Mouse (Mus musculus) adrenal gland, postnatal 10 days (tissue): ENCODE results near the gene Itprip. TPM values are rescaled to one million over a fixed set of nuclear protein-coding genes. Genes with fewer than 3 reads are reported as not detected.

ENCODE experiments used
- DNase-seq: peaks from one replicate; pipeline ENCODE4 v3.0.0; 2021; ENCODE audit warnings: mixed read lengths
- total RNA-seq, 2 experiments: library from RNA; stranded (reverse); gene quantifications; 2 replicates each; pipeline ENCODE4 v1.2.3; 2021

The Itprip gene
- total RNA-seq, 2 experiments from 2014 or later, result 11.7 to 14.5 TPM

DNA sequence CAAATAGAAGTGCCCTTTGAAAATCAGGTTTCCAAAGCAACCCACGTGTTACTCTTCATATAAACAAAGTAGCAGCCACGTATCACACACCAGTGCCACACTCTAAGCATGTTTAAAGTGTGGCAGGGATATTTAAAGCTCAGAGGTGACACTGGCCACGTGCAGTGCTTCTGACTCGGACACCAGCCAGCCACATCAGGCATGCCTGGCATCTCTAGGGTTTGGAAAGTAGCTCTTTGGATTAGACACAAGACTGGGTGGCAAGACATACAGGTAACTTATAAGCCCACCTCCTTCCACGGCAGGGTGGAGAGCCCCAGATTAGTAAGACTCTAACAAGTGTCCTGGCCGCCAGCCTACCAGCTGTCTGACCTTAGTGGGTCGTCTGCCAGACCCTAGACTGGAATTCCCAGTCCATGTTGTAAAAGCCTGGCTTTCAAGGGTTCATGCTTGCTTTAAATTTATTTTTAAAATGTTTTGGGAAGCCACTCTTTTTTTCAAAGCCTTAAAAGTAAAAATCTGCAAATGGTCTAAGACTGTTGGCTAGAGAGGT is 33.8 kb downstream of the Itprip start:
- no peak for DNase-seq

DNA sequence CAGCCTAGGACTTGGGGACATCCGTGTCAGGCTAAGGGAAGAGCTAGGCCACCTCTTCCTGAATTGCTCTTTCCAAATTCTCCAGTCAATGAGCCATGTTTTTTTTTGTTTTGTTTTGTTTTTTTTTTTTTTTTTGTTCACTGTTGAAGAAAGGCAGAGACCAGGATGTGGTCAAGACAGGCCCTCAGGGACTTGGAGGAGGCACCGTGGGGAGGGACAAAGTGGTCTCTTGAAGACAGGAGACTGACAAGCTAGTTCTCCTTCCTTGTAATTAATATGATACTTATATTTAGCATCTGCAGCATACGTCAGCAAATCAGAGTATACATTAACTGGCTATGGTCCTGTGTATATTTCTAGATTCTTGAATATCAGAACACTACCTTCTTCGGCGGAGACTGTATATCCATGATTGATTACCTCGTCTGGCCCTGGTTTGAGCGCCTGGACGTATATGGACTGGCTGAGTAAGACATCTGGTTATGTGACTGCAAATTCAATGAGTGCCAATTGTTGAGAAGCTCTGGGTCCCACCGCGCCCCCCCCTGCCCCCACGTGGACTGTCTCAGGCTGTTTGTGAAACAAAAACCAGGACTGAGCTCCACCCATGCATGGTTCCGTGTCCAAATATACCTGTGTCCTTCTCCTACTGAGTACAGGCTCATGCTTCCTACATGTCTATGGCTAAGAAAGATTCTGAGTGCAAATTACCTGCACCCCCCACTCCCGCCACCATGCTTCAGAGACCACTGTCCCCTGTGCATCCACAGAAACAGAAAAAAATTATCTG is 34.6 kb downstream of the Itprip start:
- no peak for DNase-seq

DNA sequence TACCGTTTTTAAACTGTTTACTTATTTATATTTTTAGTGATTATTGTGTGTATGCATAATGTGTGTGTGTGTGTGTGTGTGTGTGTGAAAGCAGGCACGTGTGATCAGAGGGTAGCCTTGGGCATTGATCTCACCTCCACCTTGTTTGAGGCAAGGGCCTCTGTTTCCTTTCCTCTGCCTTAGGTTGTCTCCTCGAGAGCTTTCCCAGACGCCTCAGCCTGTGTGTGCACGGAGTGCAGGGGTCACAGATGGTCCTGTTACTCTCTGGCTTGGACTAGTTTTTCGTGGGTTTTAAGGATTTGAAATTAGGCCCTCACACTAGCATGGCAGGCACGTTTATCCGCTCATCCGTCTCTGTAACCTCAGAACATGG is 36.2 kb downstream of the Itprip start:
- DNase-seq, result no peak

DNA sequence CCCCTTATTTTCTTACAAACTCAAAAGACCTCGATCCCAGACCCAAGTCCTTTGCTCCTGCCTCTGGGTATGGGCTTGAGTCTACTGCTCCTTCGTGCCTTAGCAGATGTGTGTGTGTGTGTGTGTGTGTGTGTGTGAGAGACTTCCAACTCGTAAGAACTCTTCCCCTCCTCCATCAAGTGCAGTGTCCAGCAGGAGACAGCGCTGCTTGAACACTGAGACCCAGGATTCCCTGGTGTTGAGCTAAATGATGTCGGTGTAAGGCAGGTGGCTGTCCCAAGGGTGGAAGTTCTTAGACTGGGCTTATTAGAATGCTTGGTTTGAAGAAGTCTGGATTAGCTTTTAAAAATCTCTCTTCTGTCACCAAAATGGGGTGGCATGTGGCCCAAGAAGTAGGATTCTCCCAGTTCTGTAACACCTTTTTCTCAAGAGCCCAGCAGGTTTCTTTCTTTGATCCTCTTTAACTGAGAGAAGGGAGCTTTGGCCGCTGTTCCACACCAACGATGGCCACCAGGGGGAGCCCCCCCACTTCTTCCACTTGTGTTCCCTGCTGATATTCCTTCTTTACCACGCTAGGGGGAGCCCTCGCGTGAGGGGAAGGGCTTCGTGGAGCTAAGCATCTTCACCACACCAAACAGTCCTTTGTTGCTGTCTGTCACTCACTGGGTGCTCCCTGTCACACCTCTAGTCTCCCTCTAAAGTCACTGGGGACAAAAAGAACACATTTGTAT is 36.8 kb downstream of the Itprip start:
- DNase-seq, result peak; percentile 90

DNA sequence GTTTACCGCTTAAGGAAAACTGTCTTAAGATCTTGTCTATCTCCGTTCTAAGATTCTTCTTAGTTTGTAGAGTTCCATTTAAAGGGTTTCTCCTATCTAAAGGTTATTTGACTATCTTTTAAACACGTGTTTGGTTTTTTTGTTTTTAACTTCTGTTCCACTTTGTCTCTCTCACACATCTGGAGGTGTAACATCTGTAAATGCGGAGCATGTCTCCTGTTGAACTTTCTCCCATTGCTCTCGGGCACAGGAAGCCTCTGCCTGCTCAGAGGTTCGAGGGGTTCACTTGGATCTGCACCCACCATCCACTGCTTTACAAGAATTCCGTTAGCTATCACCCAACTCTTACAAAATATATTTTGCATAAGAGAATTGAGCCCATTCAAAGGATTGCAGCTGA is 37.6 kb downstream of the Itprip start:
- no peak for DNase-seq

DNA sequence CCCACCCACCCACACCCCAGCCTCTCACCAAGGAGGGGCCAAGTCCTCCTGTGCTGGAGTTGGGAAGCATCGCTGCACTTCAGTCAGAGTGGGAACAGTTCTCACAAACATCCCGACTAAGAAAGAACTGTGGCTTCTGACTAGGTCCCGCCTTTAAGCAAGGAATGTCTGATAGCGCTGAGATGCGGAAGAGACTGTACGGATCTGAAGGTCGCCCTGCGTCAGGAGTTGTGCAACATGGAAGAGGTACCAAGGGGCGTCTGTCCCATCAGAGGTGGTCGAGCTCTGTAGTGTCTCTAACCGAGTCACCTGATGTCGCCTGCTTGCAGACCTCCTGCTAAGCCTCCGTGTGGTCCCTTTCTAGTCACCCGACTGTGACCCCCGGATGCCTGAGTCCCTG is 42.8 kb downstream of the Itprip start:
- no peak for DNase-seq

DNA sequence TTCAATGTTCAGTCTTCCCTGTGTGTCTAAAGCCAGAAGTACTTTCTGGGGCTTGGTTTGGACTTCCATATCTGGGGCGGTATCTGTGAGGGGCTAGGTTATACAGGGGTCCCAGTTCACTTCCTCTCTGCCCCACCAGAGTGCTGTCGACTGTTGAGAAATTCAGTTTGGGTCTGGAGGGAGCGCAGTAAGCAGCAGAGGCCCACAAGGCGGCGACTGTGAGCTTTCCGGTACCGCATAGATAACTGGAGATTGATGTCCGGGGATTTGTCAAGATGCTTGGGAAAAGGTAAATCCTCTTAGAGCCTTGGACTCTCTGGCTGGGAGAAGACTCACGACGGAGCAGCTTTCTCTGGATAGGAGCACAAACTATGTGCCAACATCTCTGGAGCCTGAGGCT is 47.6 kb downstream of the Itprip start:
- DNase-seq, result no peak

DNA sequence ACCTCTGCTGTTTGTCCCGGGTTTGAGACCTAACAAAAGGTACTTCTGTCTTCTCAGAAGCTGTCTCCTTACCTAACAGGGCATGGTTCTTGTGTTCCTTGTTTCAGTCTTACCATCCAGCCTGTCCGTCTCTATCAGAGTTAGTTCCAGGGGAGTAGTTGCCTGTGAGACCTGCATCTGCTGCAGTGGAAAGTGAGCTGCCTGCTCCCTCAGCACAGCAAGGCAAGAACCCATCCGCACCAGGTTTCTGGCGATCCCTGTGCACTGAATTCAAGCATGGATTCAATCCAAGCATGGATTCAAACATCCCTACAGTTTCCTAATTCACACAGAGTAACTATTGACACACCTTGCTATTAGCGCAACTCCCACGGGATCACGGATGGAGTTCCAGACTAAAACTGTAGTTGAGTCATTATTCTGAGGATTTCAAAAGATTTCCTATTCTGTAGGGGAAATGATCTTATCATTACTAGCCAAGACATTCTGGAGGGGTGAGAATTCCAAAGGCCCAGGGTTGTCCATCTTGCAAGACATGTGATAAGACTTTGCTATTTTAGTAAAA is 48.9 kb downstream of the Itprip start:
- DNase-seq, result no peak

DNA sequence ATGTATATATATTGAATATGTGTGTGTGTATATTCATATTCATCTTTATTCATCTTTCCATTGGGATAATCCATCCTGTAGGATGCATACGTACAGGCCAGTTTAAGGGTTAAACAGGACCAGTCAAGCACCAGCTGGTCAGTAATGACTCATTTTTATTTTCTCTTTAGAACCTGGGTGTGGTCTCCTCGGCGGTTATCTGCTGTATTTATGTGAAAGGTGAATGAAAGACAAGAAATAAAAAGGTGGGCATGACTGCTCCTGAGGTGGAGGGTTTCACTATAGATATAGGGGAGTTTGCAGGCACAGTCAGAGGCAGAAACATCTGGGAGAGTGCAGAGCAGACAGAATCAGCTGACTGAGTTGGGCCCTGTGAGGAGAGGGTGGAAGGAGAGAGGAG is 49.6 kb downstream of the Itprip start:
- no peak for DNase-seq

DNA sequence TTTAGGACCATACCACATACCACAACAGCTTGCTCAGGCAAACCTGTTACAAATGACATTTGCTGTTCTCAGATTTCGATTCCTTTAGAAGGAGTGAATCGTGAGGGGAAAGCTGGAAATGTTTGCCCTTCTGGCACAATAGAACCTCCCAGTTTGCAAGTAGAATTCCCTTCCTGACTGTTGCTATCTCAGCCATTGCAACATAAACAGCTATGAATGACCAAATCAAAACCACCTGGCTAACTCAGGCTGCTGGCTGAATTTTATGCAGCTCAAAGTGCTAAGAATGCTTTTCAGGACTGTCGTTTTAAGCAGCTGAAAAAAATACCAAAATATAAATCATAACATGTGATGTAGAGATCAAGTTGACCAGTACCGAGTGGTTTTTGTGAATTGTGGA is 50.1 kb downstream of the Itprip start:
- DNase-seq, result no peak

DNA sequence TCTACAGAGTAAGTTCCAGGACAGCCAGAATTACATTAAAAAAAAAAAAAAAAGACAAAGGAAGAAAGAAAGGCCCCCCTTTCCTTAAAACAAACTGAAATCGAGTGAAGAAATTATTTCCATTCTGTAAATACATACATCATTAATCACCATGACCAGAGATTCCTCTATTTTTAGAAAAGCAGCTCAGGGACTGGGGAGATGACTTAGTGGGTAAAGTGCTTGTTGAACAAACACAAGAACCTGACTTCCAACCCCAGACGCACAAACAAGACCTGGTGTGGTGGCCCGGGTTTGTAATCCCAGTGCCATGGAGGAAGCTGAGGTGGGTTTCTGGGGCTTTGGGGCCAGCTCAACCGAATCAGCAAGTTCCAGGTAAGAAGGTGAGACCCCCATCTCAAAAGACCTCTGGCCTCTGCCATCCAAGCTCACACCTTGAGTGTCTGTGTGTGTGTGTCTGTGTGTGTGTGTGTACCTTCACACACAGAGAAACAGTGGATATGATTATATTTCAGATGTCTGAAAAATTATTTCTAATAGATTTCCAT is 51.4 kb downstream of the Itprip start:
- no peak for DNase-seq

DNA sequence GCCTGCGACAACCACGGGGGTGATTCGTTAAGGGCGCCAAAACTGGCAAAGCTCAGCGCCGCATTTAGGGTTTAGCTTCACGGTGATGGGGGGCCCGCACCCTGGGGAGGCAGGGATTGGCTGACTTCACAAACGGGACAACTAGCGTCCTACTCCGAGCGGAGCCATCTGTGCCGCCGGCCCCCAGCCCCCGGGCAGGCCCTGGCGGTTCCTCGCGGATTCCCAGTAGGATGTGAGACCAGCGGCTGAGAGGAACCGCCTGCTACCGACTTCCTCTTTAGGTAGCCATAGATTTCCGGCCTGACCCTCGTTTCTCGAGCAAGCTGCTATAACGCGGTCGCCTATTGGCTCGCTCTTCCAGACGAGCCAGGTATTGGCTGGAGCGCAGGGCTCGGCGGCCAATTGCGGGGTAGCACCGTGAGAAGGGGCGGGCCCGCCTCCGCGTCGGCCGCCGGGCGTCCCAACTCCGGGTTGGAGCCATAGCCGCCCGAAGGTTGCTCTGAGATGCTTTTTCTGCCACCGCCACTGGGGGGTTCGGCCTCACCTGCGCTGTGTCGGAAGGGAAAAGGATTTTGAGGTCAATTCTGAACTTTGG is 53.6 kb downstream of the Itprip start, which contains the start of gene Gsto2:
Gsto2 (plus strand) TSS at position 182 of the 595 bp plus-strand sequence.
- DNase-seq, result peak; percentile 95

DNA sequence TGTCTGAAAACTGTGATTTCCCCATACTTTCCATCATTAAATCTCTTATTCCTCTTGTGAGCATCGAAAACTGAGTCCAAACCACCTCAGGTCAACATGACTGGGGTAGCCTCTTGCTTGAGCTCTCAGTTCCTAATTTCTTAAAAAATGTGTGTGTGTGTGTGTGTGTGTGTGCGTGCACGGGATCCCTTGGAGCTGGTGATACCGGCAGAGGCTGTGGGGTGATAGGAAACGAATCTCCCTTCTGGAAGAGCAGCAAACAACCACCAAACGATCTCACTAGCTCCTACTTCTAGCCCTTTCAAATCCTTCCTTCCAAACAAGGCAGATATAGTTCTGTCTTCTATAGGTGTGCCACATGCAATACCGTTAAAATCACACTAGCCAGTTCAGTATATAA is 54.4 kb downstream of the Itprip start:
- DNase-seq, result no peak

DNA sequence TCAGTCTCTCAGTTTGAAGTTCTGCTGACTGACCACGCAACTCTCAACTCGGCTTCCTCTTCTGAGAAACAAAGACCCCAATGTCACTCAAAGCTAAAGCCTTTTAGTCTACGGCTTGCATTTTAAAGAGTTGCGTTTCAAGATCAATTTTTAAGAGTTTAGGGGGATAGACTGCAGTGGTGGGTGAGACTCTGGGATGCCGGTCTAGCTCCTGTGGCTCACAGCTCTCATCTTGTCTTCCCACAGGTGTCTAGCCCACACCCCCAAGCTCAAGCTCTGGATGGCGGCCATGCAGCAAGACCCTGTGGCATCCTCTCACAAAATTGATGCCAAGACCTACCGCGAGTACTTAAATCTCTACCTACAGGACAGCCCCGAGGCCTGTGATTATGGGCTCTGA is 55.0 kb downstream of the Itprip start:
- DNase-seq, result no peak

DNA sequence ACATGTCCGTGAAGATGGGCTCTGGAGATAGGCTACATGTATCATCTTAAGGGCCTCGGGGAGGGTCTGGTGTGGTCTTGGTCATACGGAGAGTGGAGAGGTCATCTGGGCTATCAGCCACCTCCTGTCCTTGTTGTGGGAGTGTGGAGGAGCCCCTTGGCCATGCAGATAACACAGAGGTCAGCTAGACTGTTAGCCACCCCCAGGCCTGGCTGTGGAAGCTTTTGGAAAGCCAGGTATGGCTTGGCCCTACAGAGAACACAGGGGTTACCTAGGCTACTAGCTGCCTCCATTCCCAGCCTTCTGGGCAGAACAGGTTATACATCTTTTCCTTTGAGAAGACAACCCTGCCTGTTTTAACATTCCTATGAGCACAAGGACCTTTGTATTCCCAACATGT is 56.5 kb downstream of the Itprip start:
- no peak for DNase-seq

DNA sequence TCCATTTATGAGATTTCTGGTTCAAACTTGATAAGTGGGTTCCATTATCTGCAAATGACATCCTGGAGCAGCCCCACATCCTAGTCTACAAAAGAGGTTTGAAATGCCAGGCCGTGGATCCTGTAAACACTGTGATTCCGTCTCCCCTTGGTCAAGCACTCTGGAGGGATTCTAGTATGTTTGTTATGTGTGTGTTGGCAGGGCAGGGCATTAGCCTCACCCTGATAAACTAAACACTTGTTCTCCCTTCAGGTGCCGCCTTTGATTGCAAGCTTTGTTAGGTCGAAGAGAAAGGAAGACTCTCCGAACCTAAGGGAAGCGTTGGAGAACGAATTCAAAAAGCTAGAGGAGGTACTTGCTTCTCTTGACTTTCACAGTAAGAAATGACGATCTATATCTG is 59.9 kb downstream of the Itprip start:
- DNase-seq, result no peak

DNA sequence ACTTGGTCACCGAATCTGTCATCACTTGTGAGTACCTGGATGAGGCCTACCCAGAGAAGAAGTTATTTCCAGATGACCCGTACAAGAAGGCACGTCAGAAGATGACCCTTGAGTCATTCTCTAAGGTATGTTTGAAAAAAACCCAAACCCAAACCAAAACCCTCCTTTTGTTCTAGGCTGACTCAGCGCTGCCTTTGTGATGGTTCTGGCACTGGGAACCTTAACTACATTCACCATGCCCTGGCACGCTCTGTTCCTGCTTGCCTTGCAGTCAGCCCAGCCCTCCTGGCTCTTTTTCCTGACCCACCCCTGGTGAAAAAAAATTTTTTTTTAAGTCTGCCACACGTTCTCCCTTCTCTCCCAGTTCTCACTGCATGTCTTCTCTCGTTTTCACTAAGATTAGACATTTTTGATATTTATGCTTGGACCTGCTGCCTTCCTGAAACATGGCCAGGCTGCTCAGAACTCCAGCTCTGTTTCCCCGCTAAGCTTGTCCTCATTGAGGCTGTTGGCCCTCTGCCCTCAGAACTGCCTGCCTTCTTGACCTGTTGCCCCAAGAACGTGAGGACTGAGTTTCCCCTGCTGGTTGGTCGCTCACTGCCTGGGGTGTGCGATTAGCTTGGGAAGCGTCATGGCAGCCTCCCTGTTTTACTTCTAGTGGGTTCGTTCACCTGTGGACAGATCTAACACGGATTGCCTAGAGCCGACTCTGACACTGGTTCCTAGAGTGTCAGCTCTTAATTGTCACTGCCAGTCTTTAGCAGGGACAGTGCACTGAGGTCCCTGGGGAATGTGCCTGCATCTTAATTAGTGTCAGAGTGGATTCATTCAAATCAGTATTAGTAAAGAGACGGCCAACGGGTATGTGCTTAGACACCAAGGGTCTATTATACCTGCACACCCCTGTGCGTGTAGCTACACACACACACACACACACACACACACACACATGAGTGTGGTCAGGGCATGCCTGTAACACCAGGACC is 60.8 kb downstream of the Itprip start:
- no peak for DNase-seq

DNA sequence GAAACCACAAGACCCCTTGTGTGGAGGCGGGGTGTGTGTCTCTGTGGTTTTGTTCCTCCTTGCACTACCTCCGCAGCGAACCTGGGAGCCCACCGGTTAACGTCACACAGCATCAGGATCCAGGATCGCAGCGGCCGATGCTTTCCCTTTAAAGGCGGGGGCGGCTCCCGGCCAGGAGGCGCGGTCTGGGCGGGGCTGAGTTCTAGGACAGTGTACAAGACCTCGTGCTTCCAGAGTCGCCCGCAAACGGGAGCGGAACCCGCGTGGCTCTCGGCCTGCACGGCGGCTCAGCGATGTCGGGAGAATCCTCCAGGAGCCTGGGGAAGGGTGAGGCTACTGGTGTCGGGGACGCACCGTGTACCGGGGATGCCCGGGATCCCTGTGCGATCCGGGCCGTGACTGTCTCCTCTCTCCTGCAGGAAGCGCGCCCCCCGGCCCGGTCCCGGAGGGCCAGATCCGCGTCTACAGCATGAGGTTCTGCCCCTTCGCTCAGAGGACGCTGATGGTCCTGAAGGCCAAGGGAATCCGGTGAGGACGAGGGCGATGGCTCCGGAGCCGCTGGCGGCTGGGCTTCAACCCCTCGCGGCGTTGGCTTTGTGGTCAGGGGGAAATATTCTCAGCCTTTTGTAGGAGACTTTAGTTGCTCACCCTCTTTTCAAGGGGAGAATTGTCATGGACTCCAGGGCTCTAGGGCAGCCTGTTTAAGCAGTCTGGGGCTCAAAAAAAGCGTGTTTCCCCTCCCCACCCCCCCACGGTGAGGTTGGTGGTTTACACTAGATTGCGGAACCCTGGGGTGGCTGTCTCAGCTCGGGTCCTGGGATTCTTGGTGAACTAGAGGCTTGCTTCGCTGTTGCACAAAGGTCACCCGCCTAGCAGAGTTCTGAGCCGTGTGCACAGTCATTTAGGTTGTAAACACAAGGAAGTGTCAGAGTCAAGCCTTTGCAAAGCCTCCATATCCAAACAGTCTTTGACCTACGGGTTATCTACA is 64.0 kb downstream of the Itprip start, which contains the start of gene Gsto1:
Gsto1 (plus strand) TSS at position 175 of the 988 bp plus-strand sequence.
- DNase-seq, result peak; percentile 96

DNA sequence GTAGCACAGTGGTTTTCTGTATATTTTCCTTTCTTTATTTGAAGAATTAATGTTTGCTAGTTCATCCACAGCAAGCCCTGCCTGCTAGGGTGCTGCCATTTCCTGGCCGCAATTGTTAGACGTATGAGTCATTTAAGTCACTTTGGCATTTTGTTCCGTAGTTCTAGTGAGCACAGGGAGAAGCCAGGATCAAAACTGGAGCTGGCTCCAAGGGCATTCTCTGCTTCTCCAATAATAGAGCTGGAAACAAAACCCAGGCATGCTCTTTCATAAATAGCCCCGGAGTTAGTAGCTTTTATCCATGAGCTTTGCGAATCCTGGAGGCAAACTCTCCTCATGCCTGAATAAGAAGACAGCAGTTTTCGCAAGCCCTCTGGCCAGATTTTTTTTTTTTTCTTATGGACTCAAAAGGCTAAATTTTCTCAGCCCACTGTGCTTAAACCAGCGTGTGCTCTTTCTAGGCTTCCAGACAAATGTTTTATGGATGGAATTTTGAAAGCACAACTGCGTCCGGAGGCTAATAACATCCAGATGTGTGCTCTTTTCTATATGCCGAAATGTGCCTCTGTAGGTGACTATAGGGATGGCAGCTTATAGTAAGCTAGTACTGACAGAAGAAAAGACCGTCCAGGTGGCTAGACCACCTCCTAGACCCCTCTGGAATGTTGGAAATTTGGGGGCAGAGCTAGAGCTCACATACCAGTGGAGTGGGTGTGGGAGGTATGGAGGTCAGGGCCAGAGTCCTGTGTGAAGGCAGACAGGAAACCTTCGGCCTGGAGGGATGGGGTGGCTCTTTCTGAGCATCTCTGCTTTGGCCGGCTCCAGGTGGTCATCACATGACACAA is 64.9 kb downstream of the Itprip start:
- DNase-seq, result peak; percentile 25
